ENCODE assay signal across 8 mouse cellular contexts in genomic region chr8:79028541-79029395, GRCm38 (mm10). TPM values are rescaled to one million over a fixed set of nuclear protein-coding genes. Genes with fewer than 3 reads are reported as not detected.
DNase-seq lines count a peak whose midpoint lies in the region; ATAC-seq and TF ChIP-seq lines count a peak whose summit lies in the region.

No protein-coding gene starts in this region.

- no peak for TF ChIP-seq CTCF in cortical plate, adult 2 months (IDR thresholded peaks at IDR 0.05; ENCODE audit: extremely low read depth, insufficient read depth, low read length)

- H3K4me3 ChIP-seq in cortical plate, adult 2 months (ENCODE audit: insufficient read depth, low read length), result peak overlapping the region; percentile 94
- H3K4me3 ChIP-seq in limb, embryonic 11.5 days (ENCODE audit: low read depth, low read length), result peak overlapping the region; percentile 93
- H3K4me3 ChIP-seq in myocyte, result peak overlapping the region; percentile 92
- H3K4me3 ChIP-seq in stomach, embryonic 15.5 days (replicated peaks), result peak overlapping the region; percentile 78

- H3K27ac ChIP-seq in cortical plate, adult 2 months (ENCODE audit: insufficient read depth, low read length), result peak overlapping the region; percentile 88
- H3K27ac ChIP-seq in limb, embryonic 11.5 days (replicated peaks; ENCODE audit: low read depth, low read length), result peak overlapping the region; percentile 100
- peak overlapping the region; percentile 100 for H3K27ac ChIP-seq in stomach, embryonic 15.5 days

- no peaks in the 10 kb centered on the region for H3K27me3 ChIP-seq in limb, embryonic 11.5 days (ENCODE audit: control insufficient read depth, insufficient read depth, low read length)
- H3K27me3 ChIP-seq in myocyte (ENCODE audit: control insufficient read depth, insufficient read depth, insufficient read length), result no peaks in the 10 kb centered on the region
- H3K27me3 ChIP-seq in stomach, embryonic 15.5 days (replicated peaks), result no peaks in the 10 kb centered on the region

- ATAC-seq in limb, embryonic 11.5 days (ENCODE audit: insufficient number of reproducible peaks, low FRiP score, low TSS enrichment, low read depth), result peak; percentile 16
- ATAC-seq in stomach, embryonic 15.5 days (ENCODE audit: insufficient read depth, low FRiP score, low read depth), result peak; percentile 9; the same call in 1 of the 2 replicates

- H3K9me3 ChIP-seq in limb, embryonic 11.5 days (ENCODE audit: control insufficient read depth, low read length), result no peaks in the 10 kb centered on the region; the same call in 1 of the 2 replicates
- H3K9me3 ChIP-seq in stomach, embryonic 15.5 days, result no peaks in the 10 kb centered on the region

- peak overlapping the region; percentile 99 for H3ac ChIP-seq in myocyte (ENCODE audit: control insufficient read depth, insufficient read length)

- peaks cover 35% of the 10 kb centered on the region for H3K79me2 ChIP-seq in myocyte (ENCODE audit: control insufficient read depth, insufficient read depth)

- H3K4me1 ChIP-seq in cortical plate, adult 2 months (ENCODE audit: control insufficient read depth, insufficient read depth, low read length), result no peaks in the 10 kb centered on the region
- H3K4me1 ChIP-seq in limb, embryonic 11.5 days (ENCODE audit: control insufficient read depth, insufficient read depth, low read length), result peaks cover 28% of the 10 kb centered on the region
- H3K4me1 ChIP-seq in stomach, embryonic 15.5 days, result peaks cover 21% of the 10 kb centered on the region

- peak; percentile 46 for DNase-seq in layer of hippocampus, adult 11-12 months (ENCODE audit: low spot score)
- no peak for DNase-seq in layer of hippocampus, adult 9-10 months (ENCODE audit: low spot score)
- DNase-seq in heart, adult 11 months, result peak; percentile 96
- DNase-seq in kidney, adult 11 months, result peak; percentile 44
- peak; percentile 75 for DNase-seq in limb, embryonic 11.5 days (ENCODE audit: low spot score)

- no peaks in the 10 kb centered on the region for H3K36me3 ChIP-seq in limb, embryonic 11.5 days (ENCODE audit: control insufficient read depth, insufficient read depth, low read length)
- H3K36me3 ChIP-seq in myocyte (ENCODE audit: control insufficient read depth, insufficient read depth), result no peaks in the 10 kb centered on the region
- H3K36me3 ChIP-seq in stomach, embryonic 15.5 days, result no peaks in the 10 kb centered on the region

- H3K9ac ChIP-seq in limb, embryonic 11.5 days (ENCODE audit: low read length), result peak overlapping the region; percentile 96
- peak overlapping the region; percentile 90 for H3K9ac ChIP-seq in stomach, embryonic 15.5 days

- peak overlapping the region; percentile 77 for H3K4me2 ChIP-seq in limb, embryonic 11.5 days (ENCODE audit: low read depth, severe bottlenecking)
- H3K4me2 ChIP-seq in myocyte (ENCODE audit: low read depth), result peak overlapping the region; percentile 65
- peak overlapping the region; percentile 89 for H3K4me2 ChIP-seq in stomach, embryonic 15.5 days

- under 1% methylated on average over 44 of the region's 56 CpGs for WGBS in limb, embryonic 11.5 days
- WGBS in stomach, embryonic 15.5 days, result under 1% methylated on average over 52 of the region's 56 CpGs

- no peak for TF ChIP-seq POLR2A in cortical plate, adult 2 months (IDR thresholded peaks at IDR 0.05; ENCODE audit: extremely low read depth, insufficient read depth, low read length)
- no peak for TF ChIP-seq POLR2A in myocyte (IDR thresholded peaks at IDR 0.05; ENCODE audit: insufficient read length, low read depth)

TF ChIP-seq in myocyte, 11 proteins besides CTCF, POLR2A, EP300 and RAD21:
- TF ChIP-seq POLR2AphosphoS2 (IDR thresholded peaks at IDR 0.05; ENCODE audit: insufficient read length, low read depth) (peak; percentile 44), REST (IDR thresholded peaks at IDR 0.05; ENCODE audit: insufficient read depth, insufficient read length) (no peak)

RNA-seq across cellular contexts. Expression of gene Zfp827, which starts 0.5 kb away (rescaled TPM):
- polyA plus RNA-seq in cortical plate, adult 2 months (2012; rRNA removed), result 29.6 and 32.4 TPM in 2 replicates
- polyA plus RNA-seq in limb, embryonic 11.5 days (2014; fragmentation: Nextera tagmentation; extraction: Ambion mirVana), result 11.6 and 12.9 TPM in 2 replicates
- 7.7 TPM for polyA plus RNA-seq in myocyte (2012; fragmentation: generic; extraction: Trizol)
- polyA plus RNA-seq in stomach, embryonic 15.5 days (2015; fragmentation: Nextera tagmentation; extraction: Ambion mirVana), result 7.7 and 8.4 TPM in 2 replicates
